Mouse (Mus musculus) spleen, postnatal 4 days (tissue): ENCODE measurements around the gene Olfr914.

Source experiments
- DNase-seq, 2 experiments: peaks; one replicate each; pipeline ENCODE4 v3.0.0; 2022; ENCODE audit warnings: low spot score in 2 of 2

Gene Olfr914

GRCm38 (mm10) chr9:38604802-38605201, at the start of gene Olfr914:
TSS of gene Olfr914 (plus strand) at chr9:38605102.
- no peak for DNase-seq

DNA sequence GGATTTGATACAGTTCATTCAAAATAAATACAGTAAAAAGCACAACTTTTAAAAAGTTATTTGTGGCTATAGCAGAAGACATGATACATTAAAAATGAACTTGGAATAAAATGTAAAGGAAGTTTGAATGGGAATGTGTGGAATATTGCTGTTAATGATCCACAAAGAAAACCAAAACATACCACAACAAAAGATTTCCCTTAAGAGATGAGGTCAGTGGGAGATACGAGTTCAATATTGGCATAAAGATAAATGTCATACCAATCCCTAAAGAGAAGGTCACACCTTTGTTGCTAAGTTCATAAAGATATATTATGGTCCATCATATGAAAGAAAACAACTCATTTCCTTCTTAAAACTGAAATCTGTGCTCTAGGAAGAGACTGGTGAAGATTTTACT, 25.0 kb upstream of the Olfr914 start, which contains the start of gene Olfr912:
Gene Olfr912 (plus strand): TSS at position 301 of the 400 bp plus-strand sequence.
- DNase-seq = no peak

GRCm38 (mm10) chr9:38591056-38591455, 13.8 kb upstream of the Olfr914 start:
- no peak for DNase-seq

- no peak for DNase-seq
Measured at GRCm38 (mm10) chr9:38592459-38592858, 12.4 kb upstream of the Olfr914 start, which contains the start of gene Olfr913. TSS of gene Olfr913 (plus strand) at chr9:38592759.

DNA sequence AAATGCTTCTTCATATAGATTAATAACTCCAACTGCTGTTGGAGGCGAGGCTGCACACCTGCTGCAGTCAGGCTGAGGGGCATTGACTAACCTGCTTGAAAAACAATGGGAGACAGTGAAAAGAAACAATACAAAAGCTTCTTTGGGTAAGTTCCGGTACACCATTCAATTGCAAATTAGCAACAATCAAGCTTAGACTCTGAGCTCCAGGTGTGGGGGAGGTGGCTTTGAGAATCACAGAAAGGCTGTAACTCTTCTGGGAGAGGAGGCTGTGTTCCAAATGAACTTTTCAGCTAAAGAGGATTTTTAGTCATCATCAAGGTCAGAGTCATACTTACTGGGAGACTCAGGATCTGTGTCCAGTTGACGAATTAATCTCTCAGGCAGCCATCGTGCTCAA, 27.5 kb downstream of the Olfr914 start:
- no peak for DNase-seq

DNA sequence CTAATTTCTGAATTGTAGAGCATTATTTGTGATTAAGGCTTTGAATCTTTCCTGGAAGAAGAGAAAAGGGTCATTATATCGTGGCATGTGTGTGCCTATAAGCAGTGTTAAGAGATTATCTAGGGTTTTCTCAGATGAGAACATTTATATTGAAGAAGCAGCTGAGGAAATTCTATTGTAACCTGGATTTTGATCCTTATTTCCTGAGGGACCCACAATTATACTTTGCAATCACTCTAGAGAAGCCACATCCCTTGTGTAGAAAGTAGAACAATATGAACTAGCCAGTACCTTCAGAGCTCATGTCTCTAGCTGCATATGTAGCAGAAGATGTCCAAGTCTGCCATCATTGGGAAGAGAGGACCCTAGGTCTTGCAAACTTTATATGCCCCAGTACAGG, 54.9 kb downstream of the Olfr914 start, which contains the start of gene Olfr916:
Gene Olfr916 (minus strand): TSS at position 101 of the 400 bp plus-strand sequence.
- no peak for DNase-seq
